Mouse (Mus musculus): ENCODE measurements around the gene Hectd4. TPM values are rescaled to one million over a fixed set of nuclear protein-coding genes. Genes with fewer than 3 reads are reported as not detected.

Hectd4 gene
- total and polyA plus RNA-seq, 3 experiments: 2.1 to 7.8 (median 6.0) TPM

DNA sequence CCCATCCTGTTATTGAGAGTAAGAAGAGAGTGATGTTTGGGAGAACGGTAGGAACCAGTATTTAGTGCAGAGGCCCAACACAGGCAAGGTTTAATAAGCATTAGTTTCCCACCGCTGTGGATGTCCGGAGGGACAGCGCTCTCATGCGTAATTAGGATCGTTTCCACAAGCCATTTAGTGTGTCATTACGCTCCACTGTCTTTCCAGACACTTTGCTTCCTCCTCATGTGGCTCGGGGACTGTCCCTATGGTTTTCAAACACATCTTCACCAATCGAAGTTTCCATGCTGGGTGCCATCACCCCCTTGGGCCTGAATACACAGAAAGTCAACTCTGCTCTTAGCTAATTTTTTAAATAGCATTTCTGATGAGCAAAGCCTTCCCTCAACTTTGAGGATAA lies 36.8 kb upstream of the Hectd4 start:
- Histone ChIP-seq H3K4me3 (replicated peaks in 1 of 3; ENCODE audit: low read depth in 2 of 3, low read length in 2 of 3, poor library complexity in 1 of 3) (no peak overlapping the region), H3K27me3 (replicated peaks) (no peaks in the 10 kb centered on the region), H3K27ac (ENCODE audit: insufficient read depth, low read depth) (peak overlapping the region; percentile 83), H3K79me2 (replicated peaks; ENCODE audit: control insufficient read depth, extremely low read depth, insufficient read depth, poor library complexity, severe bottlenecking) (peaks cover 87% of the 10 kb centered on the region), H3K4me2 (ENCODE audit: insufficient read depth, low read depth, poor library complexity, severe bottlenecking) (peak overlapping the region; percentile 81), H3K4me1 (ENCODE audit: control insufficient read depth in 1 of 2, insufficient read depth in 2 of 2) (peaks cover 57 to 98% of the 10 kb centered on the region in 2 experiments), H3K36me3 (replicated peaks in 1 of 2; ENCODE audit: control insufficient read depth in 1 of 2, insufficient read depth in 1 of 2, low read length in 1 of 2) (peaks cover 0 to 17% of the 10 kb centered on the region in 2 experiments), H3K9ac (ENCODE audit: insufficient read depth, low read depth) (no peak overlapping the region), H3K9me3 (replicated peaks; ENCODE audit: low read length) (no peaks in the 10 kb centered on the region)
- dilution Hi-C loops (cut with MboI; ENCODE audit: extremely low pct_ligation_motif_present, extremely low pct_unique_long_range_greater_than_20kb, low sequenced_read_pairs) (no loop called here), in situ Hi-C loops (cut with MboI; ENCODE audit: low pct_ligation_motif_present, low pct_unique_long_range_greater_than_20kb, low sequenced_read_pairs) (no loop called here)
- peak; percentile 88 for DNase-seq (ENCODE audit: extremely low read depth)
- TF ChIP-seq MAZ (IDR thresholded peaks at IDR 0.05; ENCODE audit: low read depth, low read length) (0 out of 2 replicates have a peak, but pooled peaks have one; percentile 27), EP300 (IDR thresholded peaks at IDR 0.05; ENCODE audit: low read length) (peak; percentile 87), MYC (IDR thresholded peaks at IDR 0.05; ENCODE audit: low read depth, low read length) (peak; percentile 41; the same call in 1 of the 2 replicates), ELF1 (IDR thresholded peaks at IDR 0.05; ENCODE audit: low read depth, low read length) (no peak), TCF12 (IDR thresholded peaks at IDR 0.05; ENCODE audit: low read depth, low read length) (peak; percentile 65; the same call in 1 of the 2 replicates), SIN3A (IDR thresholded peaks at IDR 0.05; ENCODE audit: low read length) (peak; percentile 74; the same call in 1 of the 2 replicates), CHD2 (IDR thresholded peaks at IDR 0.05; ENCODE audit: low read length) (peak; percentile 47; the same call in 1 of the 2 replicates), BHLHE40 (IDR thresholded peaks at IDR 0.05; ENCODE audit: low read depth, low read length) (peak; percentile 82), GABPA (IDR thresholded peaks at IDR 0.05; ENCODE audit: insufficient replicate concordance, low read depth, low read length) (no peak), CHD1 (IDR thresholded peaks at IDR 0.05; ENCODE audit: low read depth, low read length) (no peak), ETS1 (conservative IDR thresholded peaks at IDR 0.05; ENCODE audit: low read depth, low read length) (peak; percentile 80), RAD21 (IDR thresholded peaks at IDR 0.05; ENCODE audit: low read depth, low read length) (no peak; the same call in 1 of the 2 replicates), JUND (conservative IDR thresholded peaks at IDR 0.05; ENCODE audit: low read depth, low read length) (0 out of 2 replicates have a peak, but pooled peaks have one; percentile 6), UBTF (IDR thresholded peaks at IDR 0.05; ENCODE audit: low read depth, low read length) (0 out of 2 replicates have a peak, but pooled peaks have one; percentile 35), CTCF (conservative IDR thresholded peaks at IDR 0.05 in 1 of 2, IDR thresholded peaks at IDR 0.05 in 1 of 2; ENCODE audit: low read depth in 2 of 2, low read length in 2 of 2) (no peak), USF1 (IDR thresholded peaks at IDR 0.05; ENCODE audit: low read depth, low read length) (no peak), POLR2AphosphoS2 (IDR thresholded peaks at IDR 0.05; ENCODE audit: low read depth, low read length) (no peak), MXI1 (IDR thresholded peaks at IDR 0.05; ENCODE audit: low read depth, low read length) (peak; percentile 62; the same call in 1 of the 2 replicates), MEF2A (IDR thresholded peaks at IDR 0.05; ENCODE audit: borderline replicate concordance, low read depth, low read length) (peak; percentile 70), IRF4 (IDR thresholded peaks at IDR 0.05; ENCODE audit: low read depth, low read length) (peak; percentile 76), MAX (IDR thresholded peaks at IDR 0.05; ENCODE audit: low read length) (peak; percentile 72), MAFK (IDR thresholded peaks at IDR 0.05; ENCODE audit: insufficient replicate concordance, low read length) (0 out of 2 replicates have a peak, but pooled peaks have one; percentile 6)
